Mouse (Mus musculus): Measurements from ENCODE around the gene Gcn1l1. TPM values are rescaled to one million over a fixed set of nuclear protein-coding genes. Genes with fewer than 3 reads are reported as not detected.

The Gcn1l1 gene
- total RNA-seq, 1 experiment from 2014 or later, result 76.6 TPM

- no peak for DNase-seq
These were observed 30.2 kb upstream of the Gcn1l1 start for GRCm38 (mm10) chr5:115534856-115535255.

GRCm38 (mm10) chr5:115535635-115536034 is 29.4 kb upstream of the Gcn1l1 start:
- no peak for DNase-seq

- DNase-seq, result no peak
These were observed 26.9 kb upstream of the Gcn1l1 start for GRCm38 (mm10) chr5:115538017-115538692.

GRCm38 (mm10) chr5:115538693-115539043 is 26.4 kb upstream of the Gcn1l1 start:
- peak; percentile 93 for DNase-seq

GRCm38 (mm10) chr5:115542635-115543384 is 22.2 kb upstream of the Gcn1l1 start:
- DNase-seq, result no peak

GRCm38 (mm10) chr5:115543509-115544253 is 21.4 kb upstream of the Gcn1l1 start:
- DNase-seq, result peak; percentile 71

- no peak for DNase-seq
These were observed 20.3 kb upstream of the Gcn1l1 start for GRCm38 (mm10) chr5:115544655-115545185.

GRCm38 (mm10) chr5:115545636-115546035 is 19.4 kb upstream of the Gcn1l1 start:
- DNase-seq, result no peak

- no peak for DNase-seq
These were observed 18.5 kb upstream of the Gcn1l1 start for GRCm38 (mm10) chr5:115546536-115546935.

- no peak for DNase-seq
These were observed 18.0 kb upstream of the Gcn1l1 start for GRCm38 (mm10) chr5:115547014-115547413.

- no peak for DNase-seq
These were observed 17.6 kb upstream of the Gcn1l1 start for GRCm38 (mm10) chr5:115547421-115547820.

- no peak for DNase-seq
These were observed 16.4 kb upstream of the Gcn1l1 start for GRCm38 (mm10) chr5:115548501-115549285.

GRCm38 (mm10) chr5:115550482-115551005 is 14.5 kb upstream of the Gcn1l1 start:
- DNase-seq, result no peak

- no peak for DNase-seq
These were observed 13.7 kb upstream of the Gcn1l1 start for GRCm38 (mm10) chr5:115551386-115551785.

GRCm38 (mm10) chr5:115551799-115552198 is 13.3 kb upstream of the Gcn1l1 start:
- DNase-seq, result no peak

GRCm38 (mm10) chr5:115553801-115554420 is 11.1 kb upstream of the Gcn1l1 start:
- no peak for DNase-seq

- DNase-seq, result no peak
These were observed 10.3 kb upstream of the Gcn1l1 start for GRCm38 (mm10) chr5:115554536-115555291.

- DNase-seq, result peak; percentile 64
These were observed 8.8 kb upstream of the Gcn1l1 start for GRCm38 (mm10) chr5:115556217-115556616.

- DNase-seq, result no peak
These were observed 6.8 kb upstream of the Gcn1l1 start for GRCm38 (mm10) chr5:115558182-115558794.

Measured in adrenal gland, postnatal 25 days (tissue).